Mouse (Mus musculus) MEL (cell line): Measurements from ENCODE around the gene Fam219b. TPM values are rescaled to one million over a fixed set of nuclear protein-coding genes. Genes with fewer than 3 reads are reported as not detected.
A peak's percentile ranks its signal among the peaks of the same experiment; 100 is the strongest.

Experiments used
- DNase-seq: peaks from one replicate; pipeline ENCODE4 v3.0.0; 2011; ENCODE audit warnings: low read depth, low spot score
- H3K27ac ChIP-seq: 2 replicates; pipeline ENCODE4 v1.5.1; 2012; ENCODE audit warnings: low read depth, mild to moderate bottlenecking, control low read depth, low read length, moderate library complexity; ENCODE audit not compliant: control insufficient read depth
- H3K27me3 ChIP-seq, 2 experiments: fragments of 150-350 bp in 1 of 2; sonication (generic) in 1 of 2; 2 replicates each; pipeline ENCODE4 v1.6.1; 2012; ENCODE audit warnings: low read length in 2 of 2, mild to moderate bottlenecking in 2 of 2, improper control_type of control experiment in 1 of 2, moderate library complexity in 1 of 2; ENCODE audit not compliant: insufficient read depth in 2 of 2, control insufficient read depth in 1 of 2
- H3K36me3 ChIP-seq, 2 experiments: 2 replicates each; pipeline ENCODE4 v1.6.1; 2012 to 2014; ENCODE audit warnings: low read length in 2 of 2, improper control_type of control experiment in 1 of 2, inconsistent platforms in 1 of 2, mild to moderate bottlenecking in 1 of 2; ENCODE audit not compliant: insufficient read depth in 2 of 2, control insufficient read depth in 1 of 2
- H3K4me1 ChIP-seq, 2 experiments: fragments of 150-350 bp in 1 of 2; sonication (generic) in 1 of 2; 2 replicates each; pipeline ENCODE4 v1.6.1; 2012; ENCODE audit warnings: low read length in 2 of 2, improper control_type of control experiment in 1 of 2, mild to moderate bottlenecking in 1 of 2; ENCODE audit not compliant: insufficient read depth in 2 of 2, control insufficient read depth in 1 of 2
- H3K4me3 ChIP-seq, 2 experiments: fragments of 150-350 bp in 1 of 2; sonication (generic) in 1 of 2; 2 replicates each; pipeline ENCODE4 v1.5.1; 2012; ENCODE audit warnings: low read depth in 2 of 2, low read length in 2 of 2, mild to moderate bottlenecking in 2 of 2, moderate library complexity in 2 of 2, control low read depth in 1 of 2, improper control_type of control experiment in 1 of 2; ENCODE audit not compliant: control insufficient read depth in 1 of 2, insufficient read depth in 1 of 2
- H3K79me2 ChIP-seq: 2 replicates; pipeline ENCODE4 v1.6.1; 2012; ENCODE audit warnings: mild to moderate bottlenecking, low read length, moderate library complexity; ENCODE audit not compliant: control insufficient read depth, poor library complexity, insufficient read depth
- H3K9ac ChIP-seq: 2 replicates; pipeline ENCODE4 v1.6.1; 2012; ENCODE audit warnings: low read depth, mild to moderate bottlenecking, control low read depth, low read length, moderate library complexity; ENCODE audit not compliant: control insufficient read depth, poor library complexity, severe bottlenecking
- H3K9me3 ChIP-seq: fragments of 150-350 bp; sonication (generic); replicated peaks from 2 replicates; pipeline ENCODE4 v1.6.1; 2012; ENCODE audit warnings: mild to moderate bottlenecking, low read length, improper control_type of control experiment, moderate library complexity; ENCODE audit not compliant: insufficient read depth
- BHLHE40 ChIP-seq: IDR thresholded peaks from 2 replicates; pipeline ENCODE4 v1.6.1; 2012; ENCODE audit warnings: low read depth, mild to moderate bottlenecking, inconsistent platforms, low read length, improper control_type of control experiment, borderline replicate concordance
- CHD2 ChIP-seq: IDR thresholded peaks from 2 replicates; pipeline ENCODE4 v1.6.1; 2011; ENCODE audit warnings: low read length, improper control_type of control experiment
- ELF1 ChIP-seq: IDR thresholded peaks from 2 replicates; pipeline ENCODE4 v1.6.1; 2014; ENCODE audit warnings: low read depth, mild to moderate bottlenecking, inconsistent platforms, low read length, improper control_type of control experiment, moderate library complexity
- EP300 ChIP-seq, 2 experiments: IDR thresholded peaks; 2 replicates each; pipeline ENCODE4 v1.6.1; 2011; ENCODE audit warnings: improper control_type of control experiment in 2 of 2, low read length in 2 of 2, low read depth in 1 of 2, mild to moderate bottlenecking in 1 of 2
- HCFC1 ChIP-seq: IDR thresholded peaks from 2 replicates; pipeline ENCODE4 v1.6.1; 2012; ENCODE audit warnings: low read depth, mild to moderate bottlenecking, inconsistent platforms, low read length, improper control_type of control experiment, moderate library complexity
- JUND ChIP-seq: IDR thresholded peaks from 2 replicates; pipeline ENCODE4 v1.6.1; 2011; ENCODE audit warnings: low read depth, mild to moderate bottlenecking, improper control_type of control experiment, low read length
- KAT2A ChIP-seq: conservative IDR thresholded peaks from 2 replicates; pipeline ENCODE4 v1.6.1; 2012; ENCODE audit warnings: low read depth, low read length, improper control_type of control experiment, inconsistent platforms
- MXI1 ChIP-seq: IDR thresholded peaks from 2 replicates; pipeline ENCODE4 v1.6.1; 2011; ENCODE audit warnings: mild to moderate bottlenecking, low read depth, low read length, improper control_type of control experiment
- MYB ChIP-seq: IDR thresholded peaks from 2 replicates; pipeline ENCODE4 v1.6.1; 2011; ENCODE audit warnings: mild to moderate bottlenecking, low read depth, low read length, improper control_type of control experiment
- NELFE ChIP-seq: IDR thresholded peaks from 2 replicates; pipeline ENCODE4 v1.6.1; 2011; ENCODE audit warnings: low read depth, low read length, improper control_type of control experiment
- POLR2A ChIP-seq, 2 experiments: IDR thresholded peaks; 2 replicates each; pipeline ENCODE4 v1.6.1; 2011 to 2012; ENCODE audit warnings: low read length in 2 of 2, mild to moderate bottlenecking in 2 of 2, control low read depth in 1 of 2, improper control_type of control experiment in 1 of 2, low read depth in 1 of 2, moderate library complexity in 1 of 2; ENCODE audit not compliant: control insufficient read depth in 1 of 2, insufficient read depth in 1 of 2, poor library complexity in 1 of 2
- POLR2AphosphoS5 ChIP-seq: IDR thresholded peaks from 2 replicates; pipeline ENCODE4 v1.6.1; 2012; ENCODE audit warnings: low read depth, borderline replicate concordance, mild to moderate bottlenecking, inconsistent platforms, low read length, moderate library complexity, mixed read lengths
- RCOR1 ChIP-seq: IDR thresholded peaks from 2 replicates; pipeline ENCODE4 v1.6.1; 2012; ENCODE audit warnings: low read depth, mild to moderate bottlenecking, inconsistent platforms, low read length, improper control_type of control experiment
- SIN3A ChIP-seq: IDR thresholded peaks from 2 replicates; pipeline ENCODE4 v1.6.1; 2012; ENCODE audit warnings: low read length, improper control_type of control experiment, inconsistent platforms
- TAL1 ChIP-seq: IDR thresholded peaks from 2 replicates; pipeline ENCODE4 v1.6.1; 2012; ENCODE audit warnings: mild to moderate bottlenecking, inconsistent platforms, low read length, moderate library complexity, mixed read lengths
- TBP ChIP-seq: IDR thresholded peaks from 2 replicates; pipeline ENCODE4 v1.8.0; 2011; ENCODE audit warnings: low read depth, low read length, improper control_type of control experiment
- ZKSCAN1 ChIP-seq: IDR thresholded peaks from 2 replicates; pipeline ENCODE4 v1.6.1; 2012; ENCODE audit warnings: low read depth, mild to moderate bottlenecking, inconsistent platforms, low read length, improper control_type of control experiment, moderate library complexity
- ZNF384 ChIP-seq: IDR thresholded peaks from 2 replicates; pipeline ENCODE4 v1.6.1; 2012; ENCODE audit warnings: low read depth, mild to moderate bottlenecking, inconsistent platforms, low read length, improper control_type of control experiment
- polyA plus RNA-seq, 2 experiments: library from polyadenylated mRNA; stranded (reverse) in 1 of 2; unstranded in 1 of 2; fragments of >175 nt in 1 of 2; fragments of >200 nt in 1 of 2; gene quantifications; 2 replicates each; pipeline versions ENCODE4 v1.2.1 to v1.2.4; 2012; ENCODE audit warnings: low replicate concordance in 2 of 2, low read depth in 1 of 2; ENCODE audit not compliant: insufficient read length in 2 of 2, insufficient read depth in 1 of 2, missing spikeins in 1 of 2
- total RNA-seq: library from RNA; depleted of rRNA; stranded (reverse); fragments of 300-350 nt; gene quantifications from 2 replicates; pipeline ENCODE4 v1.2.3, GENCODE M21; 2012

Gene Fam219b
- total and polyA plus RNA-seq, 3 experiments = 12.8 to 16.4 TPM; not detected in 1

- Histone ChIP-seq H3K79me2 (no peaks in the 10 kb centered on the region; the same call in 1 of the 2 replicates), H3K9me3 (no peaks in the 10 kb centered on the region), H3K4me1 (peaks cover 0 to 11% of the 10 kb centered on the region in 2 experiments; a peak in 2 of 4 replicates), H3K27me3 (no peaks in the 10 kb centered on the region), H3K4me3 (peak within 1 kb of the TSS; percentile 84 to 93), H3K9ac (peak within 1 kb of the TSS; percentile 74)
- DNase-seq = peak; percentile 84
- TF ChIP-seq POLR2A (IDR thresholded peaks at IDR 0.05; ENCODE audit: control insufficient read depth in 1 of 2, insufficient read depth in 1 of 2, low read depth in 1 of 2, low read length in 2 of 2, poor library complexity in 1 of 2) = peak; percentile 56 to 85; a peak in 3 of 4 replicates
- TF ChIP-seq POLR2AphosphoS5 = no peak
- TF ChIP-seq MXI1 = no peak; the same call in 1 of the 2 replicates
- 0 out of 2 replicates have a peak, but pooled peaks have one; percentile 31 for TF ChIP-seq TBP
- TF ChIP-seq EP300 (IDR thresholded peaks at IDR 0.05; ENCODE audit: low read depth in 1 of 2, low read length in 2 of 2) = 0 out of 4 replicates have a peak, but pooled peaks of 1 of the 2 experiments have one; percentile 7
- TF ChIP-seq MYB = peak; percentile 67; the same call in 1 of the 2 replicates
- peak; percentile 75 for TF ChIP-seq NELFE
- TF ChIP-seq TAL1 = no peak
- peak; percentile 81; the same call in 1 of the 2 replicates for TF ChIP-seq KAT2A
- peak; percentile 63 for TF ChIP-seq ELF1
- 0 out of 2 replicates have a peak, but pooled peaks have one; percentile 5 for TF ChIP-seq ZNF384
- TF ChIP-seq SIN3A = peak; percentile 84; the same call in 1 of the 2 replicates
- no peak for TF ChIP-seq BHLHE40
- TF ChIP-seq ZKSCAN1 = no peak
- TF ChIP-seq JUND = no peak
- peak; percentile 99 for TF ChIP-seq HCFC1
- peak; percentile 23; the same call in 1 of the 2 replicates for TF ChIP-seq CHD2
- TF ChIP-seq, all 39 proteins: peak for 11
- Histone ChIP-seq H3K27ac (peak within 1 kb of the TSS; percentile 21; the same call in 1 of the 2 replicates), H3K36me3 (peaks cover 0 to 4% of the 10 kb centered on the region in 2 experiments; a peak in 2 of 4 replicates)
These were observed 15.0 kb downstream of the Fam219b start, which contains the start of gene Mpi for GRCm38 (mm10) chr9:57552139-57552887. Mpi (minus strand) TSS chr9:57552763.

DNA sequence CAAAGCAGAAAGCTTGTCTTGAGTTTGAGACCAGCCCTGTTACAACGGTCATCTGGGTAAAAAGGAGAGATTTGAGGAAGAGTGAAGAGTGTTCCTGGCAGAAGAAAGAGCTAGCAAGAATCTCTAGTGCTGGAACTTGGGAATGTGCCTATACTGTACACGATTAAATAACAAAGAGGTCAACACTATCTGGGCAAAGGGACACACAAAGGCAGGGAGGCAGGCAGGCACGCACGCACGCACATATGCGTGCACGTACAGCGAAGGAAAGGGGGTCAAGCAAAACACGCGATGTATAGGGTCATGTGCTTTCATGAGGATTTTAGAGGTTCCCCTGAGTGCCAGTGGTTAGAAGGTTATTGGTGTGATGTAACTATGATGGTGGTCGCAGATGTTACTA lies 15.8 kb downstream of the Fam219b start:
- no peak overlapping the region for H3K27ac ChIP-seq
- TF ChIP-seq POLR2AphosphoS5 (no peak), RCOR1 (no peak)
- H3K36me3 ChIP-seq = peaks cover 0 to 4% of the 10 kb centered on the region in 2 experiments; a peak in 2 of 4 replicates
- H3K4me3 ChIP-seq = peak overlapping the region in 1 of 2 experiments; percentile 93; a peak in 2 of 4 replicates
- peaks cover 0 to 8% of the 10 kb centered on the region in 2 experiments; a peak in 2 of 4 replicates for H3K4me1 ChIP-seq
- no peak overlapping the region for H3K9ac ChIP-seq
- no peak for DNase-seq
- H3K27me3 ChIP-seq = no peaks in the 10 kb centered on the region
- no peaks in the 10 kb centered on the region; the same call in 1 of the 2 replicates for H3K79me2 ChIP-seq
- H3K9me3 ChIP-seq = no peaks in the 10 kb centered on the region
